Mouse (Mus musculus) cortical plate, adult 2 months (tissue): ENCODE data around the gene Wdr59.

Source experiments
- CTCF ChIP-seq: fragments of 200-500 bp; IDR thresholded peaks from 2 replicates; pipeline ENCODE4 v1.5.1; 2011; ENCODE audit warnings: mild to moderate bottlenecking, control low read depth, low read length; ENCODE audit not compliant: insufficient read depth; ENCODE audit errors: extremely low read depth
- POLR2A ChIP-seq: fragments of 200-500 bp; IDR thresholded peaks from 2 replicates; pipeline ENCODE4 v1.6.1; 2011; ENCODE audit warnings: mild to moderate bottlenecking, low read length, control low read depth; ENCODE audit not compliant: insufficient read depth; ENCODE audit errors: extremely low read depth

DNA sequence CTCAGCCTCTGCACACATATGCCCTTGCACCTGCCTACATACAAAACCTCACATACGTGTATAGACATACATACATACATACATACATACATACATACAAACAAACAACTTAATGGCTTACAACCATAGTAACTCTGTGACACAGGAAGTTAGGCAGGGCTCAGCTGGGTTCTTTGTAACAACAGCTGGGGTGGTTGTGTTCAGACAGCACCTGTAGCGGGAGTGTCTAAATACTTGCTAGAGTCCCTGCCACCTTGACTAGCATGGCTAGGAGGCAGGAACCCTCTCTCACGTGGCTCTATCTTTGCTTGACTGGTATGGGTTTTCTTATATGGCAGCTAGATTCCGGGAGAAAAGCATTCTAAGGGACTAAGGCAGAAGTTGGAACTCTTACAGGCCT is 41.8 kb upstream of the Wdr59 start:
- TF ChIP-seq CTCF (no peak), POLR2A (no peak)
